Mouse (Mus musculus) olfactory bulb, adult 2 months (tissue): Measurements from ENCODE around the gene Wfdc12.

ENCODE experiments used
- CTCF ChIP-seq: fragments of 200-500 bp; IDR thresholded peaks from 2 replicates; pipeline ENCODE4 v1.5.1; 2012; ENCODE audit warnings: low read depth, mild to moderate bottlenecking, low read length, moderate library complexity; ENCODE audit not compliant: insufficient read depth
- POLR2A ChIP-seq: fragments of 200-500 bp; IDR thresholded peaks from 2 replicates; pipeline ENCODE4 v1.6.1; 2012; ENCODE audit warnings: mild to moderate bottlenecking, low read depth, low read length, moderate library complexity; ENCODE audit not compliant: insufficient read depth

GRCm38 (mm10) chr2:164167752-164168570, 22.4 kb downstream of the Wfdc12 start:
- TF ChIP-seq CTCF, result no peak
- TF ChIP-seq POLR2A, result no peak
